Mouse (Mus musculus) kidney, adult 2 months (tissue): ENCODE measurements around the gene Nfia. TPM values are rescaled to one million over a fixed set of nuclear protein-coding genes. Genes with fewer than 3 reads are reported as not detected.
A peak's percentile ranks its signal among the peaks of the same experiment; 100 is the strongest.

Source experiments
- DNase-seq: peaks from one replicate; pipeline ENCODE4 v3.0.0; 2021
- H3K27ac ChIP-seq: fragments of 200-500 bp; 2 replicates; pipeline ENCODE4 v1.5.1; 2012; ENCODE audit warnings: low read depth, low read length, control low read depth, inconsistent platforms; ENCODE audit not compliant: insufficient read depth
- H3K27me3 ChIP-seq: fragments of 200-500 bp; replicated peaks from 2 replicates; pipeline ENCODE4 v1.6.1; 2012; ENCODE audit warnings: mild to moderate bottlenecking, moderate library complexity, low read length, inconsistent platforms; ENCODE audit not compliant: control insufficient read depth, insufficient read depth
- H3K36me3 ChIP-seq: fragments of 200-500 bp; 2 replicates; pipeline ENCODE4 v1.6.1; 2012; ENCODE audit warnings: mild to moderate bottlenecking, moderate library complexity, low read length, inconsistent platforms; ENCODE audit not compliant: control insufficient read depth, insufficient read depth
- H3K4me1 ChIP-seq: fragments of 200-500 bp; 2 replicates; pipeline ENCODE4 v1.6.1; 2011; ENCODE audit warnings: low read length; ENCODE audit not compliant: control insufficient read depth, insufficient read depth
- H3K4me3 ChIP-seq: fragments of 200-500 bp; 2 replicates; pipeline ENCODE4 v1.5.1; 2011; ENCODE audit warnings: mild to moderate bottlenecking, low read depth, low read length, control low read depth; ENCODE audit not compliant: insufficient read depth
- CTCF ChIP-seq: fragments of 200-500 bp; conservative IDR thresholded peaks from 2 replicates; pipeline ENCODE4 v1.5.1; 2011; ENCODE audit warnings: low read depth, mild to moderate bottlenecking, control low read depth, low read length, moderate library complexity, mixed read lengths; ENCODE audit not compliant: insufficient read depth, insufficient read length
- POLR2A ChIP-seq: fragments of 200-500 bp; IDR thresholded peaks from one replicate; pipeline ENCODE4 v1.6.1; 2011; ENCODE audit warnings: low read depth, low read length, control low read depth
- WGBS: fragments of 180-500 bp; shearing (Covaris S2); methylation state at CpG from one replicate; pipeline ENCODE4 v1.1.7; 2018; 5-methylcytosine and 5-hydroxymethylcytosine counted together
- polyA plus RNA-seq: library from polyadenylated mRNA; depleted of rRNA; stranded (reverse); fragments of >200 nt; gene quantifications from 2 replicates; pipeline ENCODE4 v1.2.3, GENCODE M21; 2012

The Nfia gene
- polyA plus RNA-seq, 1 experiment = 46.5 TPM

DNA sequence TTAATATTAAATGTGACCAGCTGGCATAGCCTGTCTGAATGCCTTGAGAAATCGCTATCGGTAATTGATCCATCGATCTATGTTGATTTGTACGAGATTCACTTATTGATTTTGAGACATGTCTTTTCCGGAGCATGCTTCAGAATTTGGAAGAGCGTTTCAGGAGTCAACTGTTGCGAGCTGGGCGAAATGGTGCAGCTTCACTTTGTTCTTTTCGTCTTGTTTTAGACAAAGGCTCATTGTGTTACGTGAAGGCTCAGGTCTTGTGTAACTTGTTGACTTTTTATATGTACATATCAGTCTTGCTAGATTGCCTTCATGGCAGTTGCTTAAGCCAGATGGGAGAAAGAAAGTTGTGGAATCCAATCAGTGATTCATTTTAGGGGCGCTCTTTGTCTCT is 11.7 kb downstream of the Nfia start:
- H3K27me3 ChIP-seq = no peaks in the 10 kb centered on the region
- peaks cover 3% of the 10 kb centered on the region; the same call in 1 of the 2 replicates for H3K36me3 ChIP-seq
- DNase-seq = no peak
- TF ChIP-seq CTCF (no peak), POLR2A (no peak)
- peaks cover 9% of the 10 kb centered on the region for H3K4me1 ChIP-seq
- no peak overlapping the region for H3K27ac ChIP-seq
- H3K4me3 ChIP-seq = no peak overlapping the region
- WGBS = 98% methylated on average over 11 of the region's 11 CpGs

DNA sequence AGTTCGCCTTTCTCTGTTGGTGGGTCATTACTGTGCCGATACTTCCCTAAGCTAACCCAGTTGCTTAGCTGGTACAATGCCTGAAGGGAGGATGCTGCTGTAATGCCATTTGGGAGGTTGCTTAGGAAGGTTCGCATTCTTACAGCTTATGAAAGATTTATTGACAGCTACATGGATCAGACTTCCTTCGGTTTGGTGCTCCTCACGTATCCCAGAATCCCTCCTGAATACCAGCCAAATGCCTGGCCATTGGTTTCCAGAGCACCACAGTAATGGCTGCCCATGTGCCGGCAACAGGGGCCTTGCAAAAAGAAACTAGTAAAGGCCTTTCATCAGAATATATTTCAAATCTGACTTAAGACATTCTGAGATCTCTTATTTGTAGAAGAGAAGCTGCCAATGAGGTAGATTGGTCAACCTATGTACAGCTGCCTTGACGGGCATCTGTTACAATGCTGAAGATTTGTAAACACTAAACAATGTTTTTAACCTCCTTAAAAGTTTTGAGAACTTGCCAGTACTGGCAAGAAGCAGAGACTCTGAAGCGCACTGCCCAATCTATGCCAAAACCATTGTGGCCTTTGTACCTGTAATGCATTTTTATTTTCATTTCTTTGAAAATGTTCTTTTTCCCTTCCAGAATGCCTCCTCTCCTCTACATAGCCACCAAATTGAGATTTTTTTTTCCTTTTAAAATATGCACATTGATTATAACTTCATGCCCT is 13.2 kb downstream of the Nfia start:
- TF ChIP-seq POLR2A = no peak
- TF ChIP-seq CTCF = no peak
- WGBS = 67% methylated on average over 8 of the region's 8 CpGs
- Histone ChIP-seq H3K36me3 (peaks cover 3% of the 10 kb centered on the region; the same call in 1 of the 2 replicates), H3K4me3 (no peak overlapping the region), H3K27me3 (no peaks in the 10 kb centered on the region), H3K27ac (no peak overlapping the region), H3K4me1 (peaks cover 4% of the 10 kb centered on the region)
- peak; percentile 68 for DNase-seq

DNA sequence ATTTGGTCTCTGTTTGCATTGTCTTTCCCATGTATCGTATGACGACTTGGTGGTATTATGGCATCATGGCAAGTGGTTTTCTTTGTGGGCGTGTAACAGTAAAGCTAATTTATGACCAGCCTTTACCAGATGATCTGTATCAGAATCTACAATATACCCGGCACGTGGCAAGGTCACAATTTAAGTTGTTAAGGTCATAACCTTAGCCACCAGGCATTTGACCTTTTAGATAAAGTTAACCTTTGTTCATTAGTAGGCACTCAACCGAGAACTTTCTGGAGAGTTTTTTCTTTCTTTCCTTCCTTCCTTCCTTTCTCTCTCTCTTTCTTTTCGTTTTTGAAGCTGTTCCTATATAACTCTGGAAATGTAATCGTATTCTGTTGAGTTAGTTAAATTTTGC is 14.0 kb downstream of the Nfia start:
- Histone ChIP-seq H3K27ac (no peak overlapping the region), H3K36me3 (peaks cover 3% of the 10 kb centered on the region; the same call in 1 of the 2 replicates), H3K4me3 (no peak overlapping the region), H3K27me3 (no peaks in the 10 kb centered on the region), H3K4me1 (peaks cover 4% of the 10 kb centered on the region)
- WGBS = 55% methylated on average over 8 of the region's 8 CpGs
- no peak for DNase-seq
- TF ChIP-seq POLR2A (no peak), CTCF (no peak)

DNA sequence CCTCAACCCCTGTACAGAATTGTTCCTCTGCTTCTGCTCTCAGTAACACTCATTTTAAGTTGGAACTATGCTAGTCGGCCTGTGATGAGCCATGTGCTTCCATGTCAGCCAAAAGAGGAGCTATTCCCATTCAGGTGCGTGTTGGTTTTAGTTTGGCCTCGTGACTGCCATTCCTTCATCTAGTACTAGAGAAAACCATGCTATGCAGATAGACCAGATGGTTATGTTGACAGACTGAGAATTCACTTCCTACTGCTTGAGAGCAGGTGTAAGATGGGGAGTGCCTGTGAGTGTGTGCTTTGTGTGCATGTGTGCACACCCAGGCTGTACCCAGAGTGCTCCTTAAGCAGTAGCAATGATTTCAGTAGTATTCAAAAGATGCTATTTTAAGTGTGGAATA is 15.0 kb downstream of the Nfia start:
- Histone ChIP-seq H3K36me3 (peaks cover 3% of the 10 kb centered on the region; the same call in 1 of the 2 replicates), H3K4me1 (peaks cover 4% of the 10 kb centered on the region), H3K27me3 (no peaks in the 10 kb centered on the region), H3K4me3 (no peak overlapping the region), H3K27ac (no peak overlapping the region)
- no peak for TF ChIP-seq POLR2A
- 88% methylated on average over 3 of the region's 3 CpGs for WGBS
- no peak for DNase-seq

DNA sequence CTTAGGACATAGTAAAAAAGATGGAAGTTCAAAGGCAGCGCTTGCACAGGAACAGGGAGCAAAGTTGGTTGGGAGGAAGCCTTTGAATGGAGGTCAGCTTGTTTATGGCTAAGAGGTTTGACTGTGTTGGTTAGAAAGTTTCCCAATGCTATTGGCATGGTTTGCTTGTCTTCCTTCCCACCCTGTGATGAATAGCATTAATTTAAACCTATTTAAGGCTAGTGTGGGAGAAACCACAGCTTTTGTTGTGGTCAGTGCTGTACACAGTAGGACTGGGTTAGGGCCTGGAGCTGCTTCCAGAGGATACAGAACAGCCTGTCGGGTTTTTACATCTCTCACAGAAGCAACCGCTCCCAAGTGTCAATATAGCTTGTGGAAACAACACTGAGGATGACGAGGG is 16.0 kb downstream of the Nfia start:
- 77% methylated on average over 4 of the region's 4 CpGs for WGBS
- DNase-seq = no peak
- Histone ChIP-seq H3K27me3 (no peaks in the 10 kb centered on the region), H3K4me1 (peaks cover 4% of the 10 kb centered on the region), H3K4me3 (no peak overlapping the region), H3K27ac (no peak overlapping the region), H3K36me3 (no peaks in the 10 kb centered on the region; the same call in 1 of the 2 replicates)
- no peak for TF ChIP-seq POLR2A
- no peak for TF ChIP-seq CTCF

DNA sequence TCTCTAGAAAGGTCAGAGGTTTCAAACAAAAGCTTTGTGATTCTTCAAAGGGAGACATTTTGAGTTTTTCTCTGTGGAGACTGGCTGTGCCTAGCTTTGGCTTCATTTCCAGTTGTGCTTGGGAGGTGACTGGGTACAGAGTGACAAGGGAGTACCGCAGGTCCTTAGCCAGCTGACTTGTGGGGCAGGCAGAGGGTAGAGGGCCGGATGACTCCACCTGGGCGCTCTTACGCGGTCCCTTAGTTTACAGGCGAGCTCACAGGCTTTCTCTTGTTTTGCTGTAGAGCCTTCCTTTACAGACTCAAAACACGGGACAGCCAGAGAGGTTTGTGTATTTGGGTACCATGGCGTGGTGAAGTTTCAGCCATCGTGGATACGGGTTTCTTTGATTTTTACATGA is 21.4 kb downstream of the Nfia start:
- DNase-seq = no peak
- Histone ChIP-seq H3K36me3 (no peaks in the 10 kb centered on the region; the same call in 1 of the 2 replicates), H3K4me3 (no peak overlapping the region), H3K27ac (no peak overlapping the region), H3K4me1 (no peaks in the 10 kb centered on the region; the same call in 1 of the 2 replicates), H3K27me3 (no peaks in the 10 kb centered on the region)
- TF ChIP-seq CTCF (no peak), POLR2A (no peak)
- 88% methylated on average over 10 of the region's 10 CpGs for WGBS

DNA sequence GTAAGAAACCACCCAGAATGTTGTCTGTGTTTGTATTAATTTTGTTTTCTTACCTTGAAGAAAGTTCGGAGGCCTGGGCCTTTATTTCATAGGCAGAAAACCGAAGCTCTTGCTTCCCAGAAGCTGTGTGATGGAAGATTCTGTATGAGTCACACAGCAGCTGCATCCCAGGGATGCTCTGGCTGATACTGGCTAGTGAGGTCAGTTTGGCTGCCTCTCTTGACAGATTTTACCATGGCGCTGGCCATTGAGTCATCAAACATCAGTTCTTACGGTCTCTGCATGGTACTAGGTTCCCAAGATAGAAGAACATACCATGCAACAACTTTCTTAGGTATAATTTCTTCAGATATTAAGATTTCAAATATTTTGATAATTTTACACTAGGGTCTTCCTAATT is 22.3 kb downstream of the Nfia start:
- TF ChIP-seq CTCF (no peak), POLR2A (no peak)
- WGBS = 87% methylated on average over 4 of the region's 4 CpGs
- no peaks in the 10 kb centered on the region for H3K27me3 ChIP-seq
- no peaks in the 10 kb centered on the region; the same call in 1 of the 2 replicates for H3K4me1 ChIP-seq
- DNase-seq = no peak
- no peak overlapping the region for H3K27ac ChIP-seq
- H3K36me3 ChIP-seq = no peaks in the 10 kb centered on the region; the same call in 1 of the 2 replicates
- H3K4me3 ChIP-seq = no peak overlapping the region
